Mouse (Mus musculus) kidney, postnatal 0 days (tissue): ENCODE results near the gene Ptcd3. TPM values are rescaled to one million over a fixed set of nuclear protein-coding genes. Genes with fewer than 3 reads are reported as not detected.

Experiments used
- ATAC-seq: fragments of 200-750 bp; cut with Nextera tagmentation; replicated peaks from 2 replicates; pipeline ENCODE4 v1.8.0; 2017; ENCODE audit warnings: low read depth, moderate number of reproducible peaks, moderate TSS enrichment, moderate library complexity; ENCODE audit not compliant: low FRiP score
- DNase-seq: peaks from one replicate; pipeline ENCODE4 v3.0.0-alpha.2; 2016; ENCODE audit warnings: low spot score
- H3K27ac ChIP-seq: fragments of 300-500 bp; sonication (generic); 2 replicates; pipeline ENCODE4 v1.5.1; 2014; ENCODE audit warnings: mild to moderate bottlenecking
- H3K27me3 ChIP-seq: fragments of 300-500 bp; sonication (generic); 2 replicates; pipeline ENCODE4 v1.6.1; 2014; ENCODE audit warnings: low read length, mixed read lengths; ENCODE audit not compliant: insufficient read depth
- H3K36me3 ChIP-seq: fragments of 300-500 bp; sonication (generic); 2 replicates; pipeline ENCODE4 v1.6.1; 2014; ENCODE audit warnings: low read length, mixed read lengths; ENCODE audit not compliant: insufficient read depth
- H3K4me1 ChIP-seq: fragments of 300-500 bp; sonication (generic); replicated peaks from 2 replicates; pipeline ENCODE4 v1.6.1; 2014; ENCODE audit warnings: antibody characterized with exemption, low read length, mixed read lengths; ENCODE audit not compliant: insufficient read depth
- H3K4me2 ChIP-seq: fragments of 300-500 bp; sonication (generic); 2 replicates; pipeline ENCODE4 v1.6.1; 2014; ENCODE audit warnings: mild to moderate bottlenecking, low read length, moderate library complexity, mixed read lengths
- H3K4me3 ChIP-seq: fragments of 300-500 bp; sonication (generic); replicated peaks from 2 replicates; pipeline ENCODE4 v1.5.1; 2014; ENCODE audit warnings: low read depth, low read length
- H3K9ac ChIP-seq: fragments of 300-500 bp; sonication (generic); 2 replicates; pipeline ENCODE4 v1.6.1; 2014; ENCODE audit warnings: low read depth, low read length
- H3K9me3 ChIP-seq: fragments of 300-500 bp; sonication (generic); replicated peaks from 2 replicates; pipeline ENCODE4 v1.6.1; 2016; ENCODE audit warnings: low read length, inconsistent platforms, mixed read lengths
- CTCF ChIP-seq: IDR thresholded peaks from 2 replicates; pipeline ENCODE4 v1.5.1; 2016; ENCODE audit warnings: antibody characterized with exemption, low read depth, mild to moderate bottlenecking, moderate library complexity
- WGBS: fragments of 180-500 bp; shearing (Covaris S2); extraction: QIAGEN DNeasy Blood & Tissue Kit; methylation state at CpG from one replicate; pipeline ENCODE4 v1.1.7; 2014; 5-methylcytosine and 5-hydroxymethylcytosine counted together
- polyA plus RNA-seq: library from polyadenylated mRNA; unstranded; fragments of >200 nt; fragmentation: Nextera tagmentation; extraction: Ambion mirVana; gene quantifications from 2 replicates; pipeline ENCODE4 v1.2.1, GENCODE M21; 2015

Gene Ptcd3
- polyA plus RNA-seq, 1 experiment from 2014 or later, result 61.3 TPM

GRCm38 (mm10) chr6:71839815-71840214 lies 68.7 kb downstream of the Ptcd3 start:
- ATAC-seq (no peak), DNase-seq (no peak)
- no peak for TF ChIP-seq CTCF
- Histone ChIP-seq H3K27ac (no peak overlapping the region), H3K27me3 (no peaks in the 10 kb centered on the region), H3K4me1 (0 out of 2 replicates have a peak, but pooled peaks cover 3% of the 10 kb centered on the region), H3K36me3 (0 out of 2 replicates have a peak, but pooled peaks cover 1% of the 10 kb centered on the region), H3K9ac (no peak overlapping the region), H3K9me3 (no peaks in the 10 kb centered on the region), H3K4me3 (no peak overlapping the region), H3K4me2 (no peak overlapping the region)

GRCm38 (mm10) chr6:71836811-71837210 lies 71.7 kb downstream of the Ptcd3 start:
- TF ChIP-seq CTCF, result no peak
- no peak overlapping the region for H3K27ac ChIP-seq
- DNase-seq (no peak), ATAC-seq (no peak)
- 0 out of 2 replicates have a peak, but pooled peaks cover 2% of the 10 kb centered on the region for H3K36me3 ChIP-seq
- H3K9me3 ChIP-seq, result no peaks in the 10 kb centered on the region
- H3K4me3 ChIP-seq, result no peak overlapping the region
- WGBS, result 79% methylated on average over 2 of the region's 2 CpGs
- H3K4me2 ChIP-seq, result no peak overlapping the region
- 0 out of 2 replicates have a peak, but pooled peaks cover 9% of the 10 kb centered on the region for H3K4me1 ChIP-seq
- no peaks in the 10 kb centered on the region for H3K27me3 ChIP-seq
- no peak overlapping the region for H3K9ac ChIP-seq

GRCm38 (mm10) chr6:71831581-71831960 lies 77.0 kb downstream of the Ptcd3 start:
- DNase-seq (peak; percentile 98), ATAC-seq (peak; percentile 99)
- 0 out of 2 replicates have a peak, but pooled peaks cover 2% of the 10 kb centered on the region for H3K36me3 ChIP-seq
- no peaks in the 10 kb centered on the region for H3K9me3 ChIP-seq
- H3K4me3 ChIP-seq, result peak overlapping the region; percentile 95
- peak overlapping the region; percentile 95 for H3K27ac ChIP-seq
- H3K9ac ChIP-seq, result peak overlapping the region; percentile 90
- WGBS, result 3% methylated on average over 21 of the region's 21 CpGs
- H3K4me2 ChIP-seq, result peak overlapping the region; percentile 72
- H3K4me1 ChIP-seq, result 0 out of 2 replicates have a peak, but pooled peaks cover 6% of the 10 kb centered on the region
- TF ChIP-seq CTCF, result no peak
- H3K27me3 ChIP-seq, result no peaks in the 10 kb centered on the region

- TF ChIP-seq CTCF, result 0 out of 2 replicates have a peak, but pooled peaks have one; percentile 1
- Histone ChIP-seq H3K36me3 (0 out of 2 replicates have a peak, but pooled peaks cover 2% of the 10 kb centered on the region), H3K4me2 (peak within 1 kb of the TSS; percentile 72), H3K27me3 (no peaks in the 10 kb centered on the region), H3K4me1 (0 out of 2 replicates have a peak, but pooled peaks cover 6% of the 10 kb centered on the region), H3K9me3 (no peaks in the 10 kb centered on the region), H3K27ac (peak within 1 kb of the TSS; percentile 95), H3K4me3 (peak within 1 kb of the TSS; percentile 95), H3K9ac (peak within 1 kb of the TSS; percentile 90)
- ATAC-seq, result peak; percentile 99
- WGBS, result under 1% methylated on average over 64 of the region's 64 CpGs
- peak; percentile 100 for DNase-seq
These were observed 77.6 kb downstream of the Ptcd3 start, which contains the start of gene Immt for GRCm38 (mm10) chr6:71830690-71831580. Gene Immt, plus strand, starts transcription at chr6:71831331.

Other genes starting within 250 kb of the Ptcd3 start
- 5.3 and 5.7 TPM in 2 replicates for gene Reep1, start 201.2 kb downstream of the Ptcd3 start, polyA plus RNA-seq
- 85.6 and 86.4 TPM in 2 replicates for gene Mrpl35, start 81.8 kb downstream of the Ptcd3 start, polyA plus RNA-seq
- gene Immt, start 77.4 kb downstream of the Ptcd3 start, polyA plus RNA-seq, result 222 and 244 TPM in 2 replicates
- gene Polr1a, start 303 bp upstream of the Ptcd3 start, polyA plus RNA-seq, result 17.5 and 18.3 TPM in 2 replicates
- gene St3gal5, start 188.8 kb upstream of the Ptcd3 start, polyA plus RNA-seq, result 14.1 and 18.2 TPM in 2 replicates